Mouse (Mus musculus) MEL (cell line): ENCODE data around the gene Plxnc1. TPM values are rescaled to one million over a fixed set of nuclear protein-coding genes. Genes with fewer than 3 reads are reported as not detected.

Source experiments
- DNase-seq: peaks from one replicate; pipeline ENCODE4 v3.0.0; 2011; ENCODE audit warnings: low read depth, low spot score
- H3K27ac ChIP-seq: 2 replicates; pipeline ENCODE4 v1.5.1; 2012; ENCODE audit warnings: low read depth, mild to moderate bottlenecking, control low read depth, low read length, moderate library complexity; ENCODE audit not compliant: control insufficient read depth
- H3K27me3 ChIP-seq, 2 experiments: fragments of 150-350 bp in 1 of 2; sonication (generic) in 1 of 2; 2 replicates each; pipeline ENCODE4 v1.6.1; 2012; ENCODE audit warnings: low read length in 2 of 2, mild to moderate bottlenecking in 2 of 2, improper control_type of control experiment in 1 of 2, moderate library complexity in 1 of 2; ENCODE audit not compliant: insufficient read depth in 2 of 2, control insufficient read depth in 1 of 2
- H3K36me3 ChIP-seq, 2 experiments: 2 replicates each; pipeline ENCODE4 v1.6.1; 2012 to 2014; ENCODE audit warnings: low read length in 2 of 2, improper control_type of control experiment in 1 of 2, inconsistent platforms in 1 of 2, mild to moderate bottlenecking in 1 of 2; ENCODE audit not compliant: insufficient read depth in 2 of 2, control insufficient read depth in 1 of 2
- H3K4me1 ChIP-seq, 2 experiments: fragments of 150-350 bp in 1 of 2; sonication (generic) in 1 of 2; 2 replicates each; pipeline ENCODE4 v1.6.1; 2012; ENCODE audit warnings: low read length in 2 of 2, improper control_type of control experiment in 1 of 2, mild to moderate bottlenecking in 1 of 2; ENCODE audit not compliant: insufficient read depth in 2 of 2, control insufficient read depth in 1 of 2
- H3K4me3 ChIP-seq, 2 experiments: fragments of 150-350 bp in 1 of 2; sonication (generic) in 1 of 2; 2 replicates each; pipeline ENCODE4 v1.5.1; 2012; ENCODE audit warnings: low read depth in 2 of 2, low read length in 2 of 2, mild to moderate bottlenecking in 2 of 2, moderate library complexity in 2 of 2, control low read depth in 1 of 2, improper control_type of control experiment in 1 of 2; ENCODE audit not compliant: control insufficient read depth in 1 of 2, insufficient read depth in 1 of 2
- H3K79me2 ChIP-seq: 2 replicates; pipeline ENCODE4 v1.6.1; 2012; ENCODE audit warnings: mild to moderate bottlenecking, low read length, moderate library complexity; ENCODE audit not compliant: control insufficient read depth, poor library complexity, insufficient read depth
- H3K9ac ChIP-seq: 2 replicates; pipeline ENCODE4 v1.6.1; 2012; ENCODE audit warnings: low read depth, mild to moderate bottlenecking, control low read depth, low read length, moderate library complexity; ENCODE audit not compliant: control insufficient read depth, poor library complexity, severe bottlenecking
- H3K9me3 ChIP-seq: fragments of 150-350 bp; sonication (generic); replicated peaks from 2 replicates; pipeline ENCODE4 v1.6.1; 2012; ENCODE audit warnings: mild to moderate bottlenecking, low read length, improper control_type of control experiment, moderate library complexity; ENCODE audit not compliant: insufficient read depth
- BHLHE40 ChIP-seq: IDR thresholded peaks from 2 replicates; pipeline ENCODE4 v1.6.1; 2012; ENCODE audit warnings: low read depth, mild to moderate bottlenecking, inconsistent platforms, low read length, improper control_type of control experiment, borderline replicate concordance
- CTCF ChIP-seq, 3 experiments: IDR thresholded peaks in 2 of 3; conservative IDR thresholded peaks in 1 of 3; 2 replicates each; pipeline ENCODE4 v1.5.1; 2011 to 2012; ENCODE audit warnings: low read length in 3 of 3, low read depth in 2 of 3, mild to moderate bottlenecking in 2 of 3, improper control_type of control experiment in 1 of 3, inconsistent platforms in 1 of 3, mixed read lengths in 1 of 3, moderate library complexity in 1 of 3; ENCODE audit not compliant: control insufficient read depth in 1 of 3, insufficient read depth in 1 of 3, poor library complexity in 1 of 3, severe bottlenecking in 1 of 3
- E2F4 ChIP-seq: IDR thresholded peaks from 2 replicates; pipeline ENCODE4 v1.6.1; 2011; ENCODE audit warnings: low read depth, low read length, improper control_type of control experiment, borderline replicate concordance
- EP300 ChIP-seq, 2 experiments: IDR thresholded peaks; 2 replicates each; pipeline ENCODE4 v1.6.1; 2011; ENCODE audit warnings: improper control_type of control experiment in 2 of 2, low read length in 2 of 2, low read depth in 1 of 2, mild to moderate bottlenecking in 1 of 2
- ETS1 ChIP-seq: IDR thresholded peaks from 2 replicates; pipeline ENCODE4 v1.6.1; 2012; ENCODE audit warnings: low read depth, mild to moderate bottlenecking, inconsistent platforms, low read length, improper control_type of control experiment, moderate library complexity
- GATA1 ChIP-seq: IDR thresholded peaks from 2 replicates; pipeline ENCODE4 v1.6.1; 2011; ENCODE audit warnings: low read depth, low read length, improper control_type of control experiment
- KAT2A ChIP-seq: conservative IDR thresholded peaks from 2 replicates; pipeline ENCODE4 v1.6.1; 2012; ENCODE audit warnings: low read depth, low read length, improper control_type of control experiment, inconsistent platforms
- MAX ChIP-seq: IDR thresholded peaks from 2 replicates; pipeline ENCODE4 v1.6.1; 2011; ENCODE audit warnings: low read length, improper control_type of control experiment
- MYB ChIP-seq: IDR thresholded peaks from 2 replicates; pipeline ENCODE4 v1.6.1; 2011; ENCODE audit warnings: mild to moderate bottlenecking, low read depth, low read length, improper control_type of control experiment
- NELFE ChIP-seq: IDR thresholded peaks from 2 replicates; pipeline ENCODE4 v1.6.1; 2011; ENCODE audit warnings: low read depth, low read length, improper control_type of control experiment
- NRF1 ChIP-seq: IDR thresholded peaks from 2 replicates; pipeline ENCODE4 v1.6.1; 2014; ENCODE audit warnings: low read depth, mild to moderate bottlenecking, inconsistent platforms, low read length, improper control_type of control experiment, moderate library complexity; ENCODE audit not compliant: poor library complexity, insufficient read depth, severe bottlenecking
- POLR2A ChIP-seq, 2 experiments: IDR thresholded peaks; 2 replicates each; pipeline ENCODE4 v1.6.1; 2011 to 2012; ENCODE audit warnings: low read length in 2 of 2, mild to moderate bottlenecking in 2 of 2, control low read depth in 1 of 2, improper control_type of control experiment in 1 of 2, low read depth in 1 of 2, moderate library complexity in 1 of 2; ENCODE audit not compliant: control insufficient read depth in 1 of 2, insufficient read depth in 1 of 2, poor library complexity in 1 of 2
- RCOR1 ChIP-seq: IDR thresholded peaks from 2 replicates; pipeline ENCODE4 v1.6.1; 2012; ENCODE audit warnings: low read depth, mild to moderate bottlenecking, inconsistent platforms, low read length, improper control_type of control experiment
- SIN3A ChIP-seq: IDR thresholded peaks from 2 replicates; pipeline ENCODE4 v1.6.1; 2012; ENCODE audit warnings: low read length, improper control_type of control experiment, inconsistent platforms
- TCF12 ChIP-seq: IDR thresholded peaks from 2 replicates; pipeline ENCODE4 v1.6.1; 2014; ENCODE audit warnings: low read depth, mild to moderate bottlenecking, inconsistent platforms, low read length, improper control_type of control experiment, moderate library complexity
- UBTF ChIP-seq: IDR thresholded peaks from 2 replicates; pipeline ENCODE4 v1.6.1; 2012; ENCODE audit warnings: low read depth, mild to moderate bottlenecking, inconsistent platforms, low read length, improper control_type of control experiment, moderate library complexity, borderline replicate concordance; ENCODE audit not compliant: insufficient read depth
- USF1 ChIP-seq: IDR thresholded peaks from 2 replicates; pipeline ENCODE4 v1.6.1; 2014; ENCODE audit warnings: low read depth, mild to moderate bottlenecking, inconsistent platforms, low read length, improper control_type of control experiment, moderate library complexity
- USF2 ChIP-seq, 2 experiments: IDR thresholded peaks; 2 replicates each; pipeline ENCODE4 v1.6.1; 2011 to 2012; ENCODE audit warnings: improper control_type of control experiment in 2 of 2, low read length in 2 of 2, borderline replicate concordance in 1 of 2, inconsistent platforms in 1 of 2, low read depth in 1 of 2, mild to moderate bottlenecking in 1 of 2; ENCODE audit not compliant: insufficient read depth in 1 of 2
- ZC3H11A ChIP-seq: IDR thresholded peaks from 2 replicates; pipeline ENCODE4 v1.6.1; 2012; ENCODE audit warnings: low read depth, mild to moderate bottlenecking, inconsistent platforms, low read length, improper control_type of control experiment
- polyA plus RNA-seq, 2 experiments: library from polyadenylated mRNA; stranded (reverse) in 1 of 2; unstranded in 1 of 2; fragments of >175 nt in 1 of 2; fragments of >200 nt in 1 of 2; gene quantifications; 2 replicates each; pipeline versions ENCODE4 v1.2.1 to v1.2.4; 2012; ENCODE audit warnings: low replicate concordance in 2 of 2, low read depth in 1 of 2; ENCODE audit not compliant: insufficient read length in 2 of 2, insufficient read depth in 1 of 2, missing spikeins in 1 of 2
- total RNA-seq: library from RNA; depleted of rRNA; stranded (reverse); fragments of 300-350 nt; gene quantifications from 2 replicates; pipeline ENCODE4 v1.2.3, GENCODE M21; 2012

The Plxnc1 gene
- total and polyA plus RNA-seq, 3 experiments = 15.1 to 30.1 TPM; not detected in 1

DNA sequence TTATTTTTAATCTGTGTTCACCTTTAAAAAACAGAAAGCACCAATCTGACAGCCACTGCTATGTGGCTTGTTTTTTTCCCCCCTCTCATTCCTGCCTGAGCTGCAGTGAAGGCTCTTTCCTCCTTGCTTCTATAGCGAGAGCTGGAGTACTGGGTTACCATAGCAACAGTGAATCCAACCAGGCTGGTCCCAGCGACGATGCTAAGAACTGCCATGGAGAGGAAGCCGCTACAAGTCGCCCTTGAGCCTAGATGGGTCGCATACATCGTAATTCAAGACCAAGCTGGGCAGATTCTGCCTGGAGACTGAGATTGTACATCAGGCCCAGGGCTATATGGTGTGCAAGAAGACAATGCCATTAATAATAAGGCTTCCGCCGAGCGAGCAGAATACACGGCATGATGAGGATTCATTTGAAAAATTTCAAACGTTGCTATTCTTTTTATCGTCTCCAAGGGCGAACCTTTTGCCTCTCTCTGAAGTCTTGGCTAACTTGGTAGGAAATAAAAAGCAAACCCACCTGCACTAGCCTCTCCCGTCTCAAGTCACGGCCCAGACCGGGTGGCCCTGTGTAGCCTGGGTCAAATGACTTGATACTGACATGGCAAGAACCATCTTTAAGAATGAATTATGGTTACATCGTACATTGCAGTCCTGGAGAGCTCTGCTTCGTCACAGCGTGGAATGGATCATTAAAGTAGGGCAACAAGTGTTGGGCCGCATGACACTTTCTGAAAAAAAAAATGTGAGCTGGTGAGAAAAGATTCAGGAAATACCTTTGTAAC, 38.8 kb downstream of the Plxnc1 start:
- no peak for DNase-seq
- H3K27ac ChIP-seq = no peak overlapping the region
- H3K36me3 ChIP-seq = peaks cover 16 to 23% of the 10 kb centered on the region in 2 experiments

DNA sequence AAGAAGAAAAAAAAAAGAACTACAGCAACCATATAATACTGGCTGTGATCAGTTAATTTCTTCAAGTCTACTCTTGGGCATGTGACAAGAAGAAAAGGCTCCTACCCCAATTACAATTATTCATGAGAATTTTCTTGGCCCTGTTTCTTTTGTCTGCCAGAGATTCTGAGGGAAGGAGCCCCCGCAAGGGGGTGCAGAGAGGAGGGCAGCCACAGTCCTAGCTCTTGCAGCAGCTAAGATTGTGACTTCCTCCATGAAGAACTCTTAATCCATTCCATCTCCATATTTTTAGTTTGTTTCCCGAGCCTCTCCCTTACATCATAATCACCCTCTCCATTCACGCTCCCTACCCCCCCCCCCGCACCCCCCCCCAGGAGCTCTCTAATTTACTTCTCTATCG, 39.4 kb downstream of the Plxnc1 start:
- Histone ChIP-seq H3K36me3 (peaks cover 14 to 21% of the 10 kb centered on the region in 2 experiments), H3K27ac (no peak overlapping the region), H3K9me3 (no peaks in the 10 kb centered on the region), H3K27me3 (no peaks in the 10 kb centered on the region), H3K4me1 (peaks cover 10 to 13% of the 10 kb centered on the region in 2 experiments), H3K4me3 (no peak overlapping the region), H3K79me2 (no peaks in the 10 kb centered on the region), H3K9ac (no peak overlapping the region)
- no peak for TF ChIP-seq GATA1
- no peak for TF ChIP-seq USF1
- no peak for TF ChIP-seq ETS1
- TF ChIP-seq SIN3A = no peak
- TF ChIP-seq NELFE = no peak
- TF ChIP-seq NRF1 = no peak
- TF ChIP-seq RCOR1 = no peak
- DNase-seq = no peak

More for the DNA sequence above, 38.8 kb downstream of the Plxnc1 start:
- Histone ChIP-seq H3K79me2 (no peaks in the 10 kb centered on the region), H3K27me3 (no peaks in the 10 kb centered on the region), H3K4me3 (no peak overlapping the region), H3K9ac (no peak overlapping the region), H3K9me3 (no peaks in the 10 kb centered on the region), H3K4me1 (peaks cover 16 to 18% of the 10 kb centered on the region in 2 experiments)
- TF ChIP-seq MYB (no peak), TCF12 (no peak), KAT2A (no peak), RCOR1 (no peak), E2F4 (no peak), BHLHE40 (no peak), CTCF (IDR thresholded peaks at IDR 0.05 in 2 of 3, conservative IDR thresholded peaks at IDR 0.05 in 1 of 3; ENCODE audit: control insufficient read depth in 1 of 3, insufficient read depth in 1 of 3, low read depth in 2 of 3, low read length in 3 of 3, poor library complexity in 1 of 3, severe bottlenecking in 1 of 3) (no peak), MAX (no peak), UBTF (no peak), EP300 (IDR thresholded peaks at IDR 0.05; ENCODE audit: low read depth in 1 of 2, low read length in 2 of 2) (no peak), ZC3H11A (no peak), USF2 (IDR thresholded peaks at IDR 0.05; ENCODE audit: borderline replicate concordance in 1 of 2, insufficient read depth in 1 of 2, low read depth in 1 of 2, low read length in 2 of 2) (no peak), ETS1 (no peak), POLR2A (IDR thresholded peaks at IDR 0.05; ENCODE audit: control insufficient read depth in 1 of 2, insufficient read depth in 1 of 2, low read depth in 1 of 2, low read length in 2 of 2, poor library complexity in 1 of 2) (no peak)
